8 mouse cellular contexts compared by ENCODE assay signal in the genomic region with DNA sequence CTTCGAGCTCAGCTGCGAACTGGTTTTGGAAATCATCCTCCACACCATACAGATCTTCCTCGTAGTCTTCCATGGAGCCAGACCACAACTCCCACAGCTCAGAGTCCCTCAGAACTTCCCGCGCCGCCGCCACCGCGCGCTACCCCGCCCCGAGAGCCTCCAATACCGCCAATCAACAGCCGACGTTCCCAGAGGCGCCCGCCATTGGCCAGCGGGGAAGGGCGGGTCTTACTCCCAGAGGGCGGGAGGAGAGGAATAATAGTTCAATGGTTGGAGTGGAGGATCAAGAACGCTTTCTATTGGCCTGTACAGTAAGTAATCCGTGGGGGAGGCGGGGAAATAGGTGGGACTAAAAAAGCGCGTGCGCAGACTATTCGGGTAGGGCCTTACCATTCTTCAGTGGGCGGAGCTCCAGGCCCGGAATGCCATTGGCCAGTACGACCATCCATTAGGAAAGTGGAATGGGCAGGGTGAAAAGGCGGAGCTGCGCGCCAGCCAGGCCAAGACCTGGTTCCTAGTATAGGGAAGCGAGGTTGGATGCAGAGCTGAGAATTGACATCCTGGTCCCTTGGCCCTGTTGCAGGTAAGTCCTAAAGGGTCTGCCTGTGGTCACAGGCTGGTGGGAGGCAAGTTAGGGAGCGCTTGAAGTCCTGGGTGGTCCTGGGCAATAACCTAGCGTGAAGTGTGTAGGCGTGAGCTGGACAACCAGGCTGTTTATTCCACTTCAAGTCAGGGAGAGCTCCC. TPM values are rescaled to one million over a fixed set of nuclear protein-coding genes. Genes with fewer than 3 reads are reported as not detected.
A peak's percentile ranks its signal among the peaks of the same experiment; 100 is the strongest.
DNase-seq lines count a peak whose midpoint lies in the region; ATAC-seq lines count a peak whose summit lies in the region.

Chtf18 (minus strand) TSS at position 155 of the 744 bp plus-strand sequence.
Rpusd1 (plus strand) TSS at position 406 of the 744 bp plus-strand sequence.

- H3K27ac ChIP-seq in heart, embryonic 10.5 days, result peak within 1 kb of the TSS; percentile 88
- peak within 1 kb of the TSS; percentile 65; the same call in 1 of the 2 replicates for H3K27ac ChIP-seq in kidney, embryonic 15.5 days

- no peaks in the 10 kb centered on the region for H3K9me3 ChIP-seq in heart, embryonic 10.5 days
- no peaks in the 10 kb centered on the region for H3K9me3 ChIP-seq in kidney, embryonic 15.5 days (replicated peaks)

- H3K4me3 ChIP-seq in heart, embryonic 10.5 days, result peak within 1 kb of the TSS; percentile 74
- H3K4me3 ChIP-seq in kidney, embryonic 15.5 days (replicated peaks), result peak within 1 kb of the TSS; percentile 65

- 3% methylated on average over 37 of the region's 37 CpGs for WGBS in heart, embryonic 10.5 days
- WGBS in kidney, embryonic 15.5 days, result under 1% methylated on average over 37 of the region's 37 CpGs

- H3K36me3 ChIP-seq in heart, embryonic 10.5 days, result peaks cover 40% of the 10 kb centered on the region
- peaks cover 50% of the 10 kb centered on the region for H3K36me3 ChIP-seq in kidney, embryonic 15.5 days

- H3K4me2 ChIP-seq in kidney, embryonic 15.5 days, result peak within 1 kb of the TSS; percentile 90

- no peaks in the 10 kb centered on the region for H3K27me3 ChIP-seq in heart, embryonic 10.5 days (ENCODE audit: insufficient read depth, poor library complexity, severe bottlenecking)
- no peaks in the 10 kb centered on the region for H3K27me3 ChIP-seq in kidney, embryonic 15.5 days

- DNase-seq in B cell, adult 2 months, result peak; percentile 97 to 99
- peak; percentile 100 for DNase-seq in brain, adult 2 months (ENCODE audit: low read depth, low spot score)
- peak; percentile 100 for DNase-seq in heart, embryonic 10.5 days (ENCODE audit: low spot score)
- peak; percentile 99 for DNase-seq in liver
- peak; percentile 97 to 99 for DNase-seq in spleen, postnatal 4 days (ENCODE audit: low spot score in 2 of 2)

- peak within 1 kb of the TSS; percentile 73 for H3K9ac ChIP-seq in kidney, embryonic 15.5 days

- peak; percentile 92 for ATAC-seq in erythroblast, adult 5-6 weeks (replicated peaks; ENCODE audit: low FRiP score, poor library complexity, severe bottlenecking)
- ATAC-seq in kidney, embryonic 15.5 days (replicated peaks; ENCODE audit: low FRiP score), result peak; percentile 98
- ATAC-seq in monocyte, adult 5-6 weeks (replicated peaks; ENCODE audit: insufficient number of reproducible peaks, low FRiP score, low TSS enrichment, poor library complexity, severe bottlenecking), result peak; percentile 92

- peaks cover 34% of the 10 kb centered on the region for H3K4me1 ChIP-seq in heart, embryonic 10.5 days
- H3K4me1 ChIP-seq in kidney, embryonic 15.5 days, result peaks cover 29% of the 10 kb centered on the region

RNA-seq across cellular contexts. Expression of gene Chtf18, which starts in this region (rescaled TPM):
- total RNA-seq in erythroblast, adult 5-6 weeks (2015; ENCODE audit: low replicate concordance), result 7.7 and 8.6 TPM in 2 replicates
- total RNA-seq in erythroblast, adult 5-6 weeks (2017; ENCODE audit: low replicate concordance), result 7.6 and 11.8 TPM in 2 replicates
- polyA plus RNA-seq in heart, embryonic 10.5 days (2016; fragmentation: Nextera tagmentation; extraction: Ambion mirVana), result 34.5 and 46.4 TPM in 2 replicates
- 31.0 and 38.4 TPM in 2 replicates for polyA plus RNA-seq in kidney, embryonic 15.5 days (2015; fragmentation: Nextera tagmentation; extraction: Ambion mirVana)
- total RNA-seq in monocyte, adult 5-6 weeks (2017), result 1.1 to 5.0 TPM (median 3.0 TPM) in 3 replicates

RNA-seq across cellular contexts. Expression of gene Rpusd1, which starts in this region (rescaled TPM):
- total RNA-seq in erythroblast, adult 5-6 weeks (2015; ENCODE audit: low replicate concordance), result 4.2 and 6.5 TPM in 2 replicates
- total RNA-seq in erythroblast, adult 5-6 weeks (2017; ENCODE audit: low replicate concordance), result 1.4 TPM in 2 replicates
- 18.1 and 19.8 TPM in 2 replicates for polyA plus RNA-seq in heart, embryonic 10.5 days (2016; fragmentation: Nextera tagmentation; extraction: Ambion mirVana)
- polyA plus RNA-seq in kidney, embryonic 15.5 days (2015; fragmentation: Nextera tagmentation; extraction: Ambion mirVana), result 19.3 and 20.7 TPM in 2 replicates
- total RNA-seq in monocyte, adult 5-6 weeks (2017), result 0.95 to 2.5 TPM in 2 of 3 replicates, not detected in the other

Comparison
In these comparisons a context has a peak if more than half of its experiments do, and no peak if none do; other contexts are left out.
1. Peak in every context shown above with its lines: DNase-seq, ATAC-seq, H3K4me3 ChIP-seq and H3K27ac ChIP-seq.